Mouse (Mus musculus) fibroblast of lung, adult 2 months (primary cell): ENCODE data around the gene Dnajb14.
"Not testable (repeated sequence)": the region's sequence is repeated elsewhere in the genome, so short reads cannot be mapped to it uniquely, and the experiment has no call there.

ENCODE experiments used
- DNase-seq: peaks from one replicate; pipeline ENCODE4 v3.0.0-alpha.2; 2011; ENCODE audit warnings: low read depth

The Dnajb14 gene

GRCm38 (mm10) chr3:137952225-137952913 lies 84.9 kb downstream of the Dnajb14 start:
- peak; percentile 73 for DNase-seq

GRCm38 (mm10) chr3:137952914-137953880 lies 85.7 kb downstream of the Dnajb14 start:
- DNase-seq: no peak

GRCm38 (mm10) chr3:137954256-137954916 lies 86.9 kb downstream of the Dnajb14 start:
- DNase-seq: no peak

- no peak for DNase-seq
These were observed 88.1 kb downstream of the Dnajb14 start for GRCm38 (mm10) chr3:137955560-137956081.

GRCm38 (mm10) chr3:137957864-137958263 lies 90.4 kb downstream of the Dnajb14 start:
- DNase-seq: no peak

- no peak for DNase-seq
These were observed 90.9 kb downstream of the Dnajb14 start for GRCm38 (mm10) chr3:137958352-137958751.

- DNase-seq: no peak
These were observed 92.0 kb downstream of the Dnajb14 start for GRCm38 (mm10) chr3:137959456-137959855.

- DNase-seq: no peak
These were observed 94.4 kb downstream of the Dnajb14 start for GRCm38 (mm10) chr3:137961736-137962385.

GRCm38 (mm10) chr3:137963508-137963907 lies 96.0 kb downstream of the Dnajb14 start:
- DNase-seq: no peak

- DNase-seq: not testable (repeated sequence)
These were observed 96.5 kb downstream of the Dnajb14 start for GRCm38 (mm10) chr3:137964014-137964413.
